Mouse (Mus musculus) c-Kit-positive CD71-positive TER-119-positive erythroid progenitor cells, embryonic 14.5 days (primary cell): ENCODE results near the gene Gm9936.
"Not testable (repeated sequence)": the region's sequence is repeated elsewhere in the genome, so short reads cannot be mapped to it uniquely, and the experiment has no call there.

ENCODE experiments used
- DNase-seq: peaks from one replicate; pipeline ENCODE4 v3.0.0-alpha.2; 2013; ENCODE audit warnings: low spot score

Gene Gm9936

GRCm38 (mm10) chr5:114840481-114840880 lies 18.0 kb downstream of the Gm9936 start:
- not testable (repeated sequence) for DNase-seq

GRCm38 (mm10) chr5:114836886-114837285 lies 21.6 kb downstream of the Gm9936 start:
- no peak for DNase-seq

GRCm38 (mm10) chr5:114829740-114830139 lies 28.7 kb downstream of the Gm9936 start:
- no peak for DNase-seq

GRCm38 (mm10) chr5:114827427-114827826 lies 31.1 kb downstream of the Gm9936 start:
- DNase-seq, result no peak

- DNase-seq, result peak; percentile 94
These were observed 32.3 kb downstream of the Gm9936 start for GRCm38 (mm10) chr5:114825978-114826691.

DNA sequence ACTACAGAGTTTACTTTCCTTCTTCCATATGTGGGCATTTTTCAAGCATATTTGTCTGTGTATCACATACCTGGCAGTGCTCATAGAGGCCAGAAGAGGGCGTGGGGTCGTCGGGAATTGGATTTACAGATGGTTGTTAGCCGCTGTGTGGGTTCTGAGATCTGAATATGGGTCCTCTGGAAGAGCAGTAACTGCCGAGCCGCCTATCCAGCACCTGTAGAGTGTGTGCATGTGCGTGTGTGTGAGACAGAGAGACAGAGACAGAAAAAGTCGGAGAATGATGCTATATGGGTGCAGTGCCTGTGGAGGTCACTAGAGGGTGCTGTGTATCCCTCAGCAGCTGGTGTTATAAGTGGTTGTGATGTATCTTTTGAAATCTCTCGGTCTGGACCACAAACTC lies 34.3 kb downstream of the Gm9936 start:
- DNase-seq, result peak; percentile 74

GRCm38 (mm10) chr5:114822796-114823688 lies 35.4 kb downstream of the Gm9936 start, which contains the start of gene 1500011B03Rik:
Gene 1500011B03Rik, minus strand, starts transcription at chr5:114823468.
- DNase-seq, result peak; percentile 69

DNA sequence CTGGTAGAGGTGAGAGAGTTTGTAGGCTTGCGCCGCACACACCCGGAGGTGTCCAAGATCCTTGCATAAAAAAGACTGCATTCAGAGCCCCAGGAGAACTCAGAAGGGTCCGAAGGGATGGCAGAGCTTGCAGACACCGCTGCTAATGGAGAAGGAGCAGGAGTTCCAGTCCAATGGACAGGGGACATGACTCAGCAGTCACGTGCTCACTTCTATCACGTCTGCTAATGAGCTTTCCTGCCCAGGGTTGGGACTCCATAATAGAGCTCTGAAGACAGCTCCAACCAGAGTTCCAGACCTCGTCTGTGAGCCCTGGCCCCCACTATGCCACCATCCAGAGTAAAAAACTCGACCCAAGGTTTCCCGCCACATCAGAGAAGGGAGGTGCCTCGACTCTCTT lies 40.4 kb downstream of the Gm9936 start:
- no peak for DNase-seq

DNA sequence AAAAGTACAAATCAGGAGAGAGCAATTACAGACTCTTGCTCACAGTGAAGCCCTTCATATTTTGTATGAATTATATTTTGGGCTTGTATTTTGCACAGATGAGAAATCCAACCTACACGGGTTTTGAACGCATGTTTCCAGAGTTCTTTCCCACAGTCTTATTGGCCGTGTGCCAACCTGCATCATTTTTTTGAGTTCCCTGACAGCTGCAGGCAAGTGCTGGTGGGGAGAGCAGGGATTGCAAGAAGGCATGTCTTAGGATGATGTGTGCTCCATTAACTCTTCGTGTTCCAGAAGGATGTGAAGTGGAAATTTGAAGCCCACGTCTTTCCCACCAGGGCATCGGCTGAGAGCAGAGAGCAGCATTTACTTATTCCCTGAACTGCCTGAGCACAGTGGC lies 41.9 kb downstream of the Gm9936 start:
- DNase-seq, result no peak

- peak; percentile 69 for DNase-seq
These were observed 44.8 kb downstream of the Gm9936 start for GRCm38 (mm10) chr5:114813525-114814181.

DNA sequence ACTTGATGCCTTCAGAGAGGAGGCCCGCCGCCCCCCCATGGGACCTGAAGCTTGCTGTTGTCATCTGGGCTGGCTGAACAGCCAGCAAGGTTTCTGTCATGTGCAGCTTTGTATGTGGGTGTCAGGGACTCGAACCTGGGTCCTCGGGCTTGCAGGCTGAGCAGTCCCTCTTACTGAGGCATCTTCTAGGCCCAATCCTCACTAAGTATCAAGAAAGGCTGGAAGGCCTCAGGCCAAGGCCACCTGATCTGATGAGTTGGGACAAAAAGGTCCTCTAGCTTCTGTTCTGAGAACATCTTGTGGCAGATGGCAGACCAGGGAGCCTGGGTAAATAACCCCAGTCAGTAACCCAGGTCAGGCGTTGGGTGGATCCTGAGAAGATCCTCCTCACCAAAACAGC lies 48.7 kb downstream of the Gm9936 start:
- DNase-seq, result no peak

- DNase-seq, result no peak
These were observed 49.2 kb downstream of the Gm9936 start for GRCm38 (mm10) chr5:114809181-114809756.

- no peak for DNase-seq
These were observed 50.1 kb downstream of the Gm9936 start for GRCm38 (mm10) chr5:114808385-114808784.

- DNase-seq, result no peak
These were observed 50.6 kb downstream of the Gm9936 start for GRCm38 (mm10) chr5:114807893-114808292.

DNA sequence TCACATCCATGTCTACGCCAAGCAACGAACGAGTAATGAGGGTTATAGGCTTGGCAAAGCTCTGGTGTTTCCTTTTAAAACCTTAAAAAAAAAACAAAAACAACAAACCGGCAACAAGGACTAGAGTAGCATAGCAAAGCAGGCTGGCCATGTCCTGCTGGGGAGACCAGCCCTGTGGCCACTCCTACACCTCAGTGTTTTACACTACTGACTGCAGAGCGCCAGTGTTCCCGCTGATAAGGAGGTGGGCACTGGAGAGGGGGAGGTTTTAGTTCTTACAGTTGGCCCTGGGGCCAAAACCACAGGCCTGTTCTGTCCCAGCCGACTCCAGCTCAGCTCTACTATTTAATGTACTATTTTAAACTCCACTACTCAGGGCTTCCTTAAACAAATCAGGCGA lies 51.0 kb downstream of the Gm9936 start:
- DNase-seq, result peak; percentile 56

DNA sequence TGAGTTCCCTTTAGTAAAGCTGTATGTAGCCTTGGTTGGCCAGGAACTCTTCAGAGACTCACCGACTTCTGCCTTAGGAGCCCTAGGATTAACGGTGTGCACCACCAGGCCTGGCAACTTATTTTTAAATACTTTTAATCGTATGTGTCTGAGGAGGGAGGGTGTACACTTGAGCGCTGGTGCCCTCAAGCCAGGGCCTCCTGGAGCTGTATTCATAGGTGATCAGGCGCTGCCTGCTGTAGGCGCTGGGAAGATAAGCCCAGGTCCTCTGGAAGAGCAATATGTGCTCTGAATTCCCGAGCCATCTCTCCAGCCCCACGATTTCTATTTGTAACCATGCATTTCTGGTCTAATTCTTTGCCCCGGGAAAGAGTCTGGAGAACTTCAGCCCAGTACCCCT lies 51.4 kb downstream of the Gm9936 start:
- no peak for DNase-seq

DNA sequence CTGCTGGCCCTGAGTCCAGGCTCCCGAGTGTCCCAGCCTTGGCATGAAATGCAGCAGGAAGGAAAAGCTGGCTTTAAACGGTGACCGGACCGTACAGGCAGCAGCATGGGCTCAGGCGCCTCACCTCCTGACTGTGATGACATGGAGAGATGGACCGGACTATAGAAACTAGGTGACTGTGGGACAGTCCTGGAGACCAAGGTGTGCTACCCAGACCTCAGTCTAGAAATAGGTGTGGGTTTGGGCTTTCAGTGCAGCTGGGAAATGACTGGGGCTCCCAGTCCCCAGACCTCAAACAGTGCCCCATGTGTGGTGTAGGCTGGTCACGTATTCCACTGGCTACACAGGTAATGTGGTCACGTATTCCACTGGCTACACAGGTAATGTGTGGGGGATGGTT lies 51.8 kb downstream of the Gm9936 start:
- DNase-seq, result no peak
